Mouse (Mus musculus): Measurements from ENCODE around the gene Armc2. TPM values are rescaled to one million over a fixed set of nuclear protein-coding genes. Genes with fewer than 3 reads are reported as not detected.

Armc2 gene
- total RNA-seq, 1 experiment, result 1.0 TPM

DNA sequence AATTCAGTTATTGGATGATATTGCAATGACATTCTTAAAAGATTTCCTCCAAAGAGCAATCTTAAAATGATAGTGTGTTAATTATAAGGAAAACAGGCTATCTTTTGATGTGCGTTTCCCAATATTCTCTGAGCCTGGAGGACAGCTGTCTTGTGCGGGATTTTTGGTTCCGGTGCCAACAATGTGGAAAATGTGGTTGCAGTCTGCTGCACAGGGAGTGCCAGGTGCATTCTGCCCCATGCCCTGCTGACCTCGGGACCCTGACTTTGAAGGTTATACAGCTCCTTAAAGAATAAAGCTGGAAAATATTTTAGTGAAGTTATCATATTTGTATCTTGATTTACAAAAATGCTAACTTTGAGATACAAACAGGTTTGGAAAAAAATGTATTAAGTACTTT, 110.3 kb downstream of the Armc2 start:
- Histone ChIP-seq H3K36me3 (ENCODE audit: control insufficient read depth, insufficient read depth, low read length, poor library complexity, severe bottlenecking) (peaks cover 4% of the 10 kb centered on the region; the same call in 1 of the 2 replicates), H3K4me3 (ENCODE audit: insufficient read depth in 1 of 2, low read depth in 1 of 2, low read length in 2 of 2, poor library complexity in 1 of 2, severe bottlenecking in 1 of 2) (no peak overlapping the region), H3K27ac (ENCODE audit: insufficient read depth, low read depth, low read length, poor library complexity, severe bottlenecking) (no peak overlapping the region), H3K9me3 (ENCODE audit: control insufficient read depth, insufficient read depth, low read depth, low read length) (no peaks in the 10 kb centered on the region), H3K4me1 (ENCODE audit: control insufficient read depth in 2 of 2, insufficient read depth in 2 of 2, low read length in 2 of 2, poor library complexity in 1 of 2) (no peaks in the 10 kb centered on the region), H3K9ac (ENCODE audit: insufficient read depth, low read depth, low read length, poor library complexity, severe bottlenecking) (no peak overlapping the region)
- in situ Hi-C loops (cut with MboI; ENCODE audit: low sequenced_read_pairs in 2 of 2, unreplicated experiment in 2 of 2), result no loop called here
- DNase-seq (ENCODE audit: low read depth, low spot score), result no peak
- TF ChIP-seq ZNF384 (IDR thresholded peaks at IDR 0.05; ENCODE audit: low read depth, low read length), result no peak
- no peak for TF ChIP-seq HCFC1 (IDR thresholded peaks at IDR 0.05; ENCODE audit: borderline replicate concordance, insufficient read depth, low read length)
- TF ChIP-seq ZC3H11A (IDR thresholded peaks at IDR 0.05; ENCODE audit: borderline replicate concordance, low read depth, low read length), result no peak
- TF ChIP-seq MAFK (IDR thresholded peaks at IDR 0.05; ENCODE audit: insufficient read depth, low read depth, low read length), result no peak
- TF ChIP-seq CHD2 (IDR thresholded peaks at IDR 0.05; ENCODE audit: low read depth, low read length), result no peak

DNA sequence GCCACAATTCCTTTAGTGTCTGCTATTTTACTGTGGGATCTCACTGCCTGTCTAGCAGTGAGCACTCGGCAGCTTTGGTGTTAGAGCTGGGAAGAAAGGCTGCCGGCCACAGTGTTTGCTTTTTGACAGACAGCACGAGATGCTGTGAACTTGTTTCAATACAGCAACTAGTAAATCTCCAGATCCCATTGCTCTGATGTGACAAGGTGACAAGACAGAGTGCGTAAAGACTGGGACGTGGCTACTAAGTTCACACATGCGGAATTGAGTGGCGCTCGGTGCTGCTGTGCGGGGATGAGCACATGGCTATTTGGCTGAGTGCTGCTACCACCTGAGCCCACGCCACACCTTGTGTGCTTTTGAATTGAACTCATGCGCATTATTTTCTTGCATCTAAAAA, 110.8 kb downstream of the Armc2 start:
- DNase-seq (ENCODE audit: low read depth, low spot score), result no peak
- TF ChIP-seq CHD2 (IDR thresholded peaks at IDR 0.05; ENCODE audit: low read depth, low read length), result no peak
- no peak overlapping the region for H3K4me3 ChIP-seq (ENCODE audit: insufficient read depth in 1 of 2, low read depth in 1 of 2, low read length in 2 of 2, poor library complexity in 1 of 2, severe bottlenecking in 1 of 2)
- no peak overlapping the region for H3K27ac ChIP-seq (ENCODE audit: insufficient read depth, low read depth, low read length, poor library complexity, severe bottlenecking)
- peaks cover 4% of the 10 kb centered on the region; the same call in 1 of the 2 replicates for H3K36me3 ChIP-seq (ENCODE audit: control insufficient read depth, insufficient read depth, low read length, poor library complexity, severe bottlenecking)
- no peak overlapping the region for H3K9ac ChIP-seq (ENCODE audit: insufficient read depth, low read depth, low read length, poor library complexity, severe bottlenecking)
- no peaks in the 10 kb centered on the region for H3K9me3 ChIP-seq (ENCODE audit: control insufficient read depth, insufficient read depth, low read depth, low read length)
- H3K4me1 ChIP-seq (ENCODE audit: control insufficient read depth in 2 of 2, insufficient read depth in 2 of 2, low read length in 2 of 2, poor library complexity in 1 of 2), result no peaks in the 10 kb centered on the region
- in situ Hi-C loops (cut with MboI; ENCODE audit: low sequenced_read_pairs in 2 of 2, unreplicated experiment in 2 of 2), result no loop called here

DNA sequence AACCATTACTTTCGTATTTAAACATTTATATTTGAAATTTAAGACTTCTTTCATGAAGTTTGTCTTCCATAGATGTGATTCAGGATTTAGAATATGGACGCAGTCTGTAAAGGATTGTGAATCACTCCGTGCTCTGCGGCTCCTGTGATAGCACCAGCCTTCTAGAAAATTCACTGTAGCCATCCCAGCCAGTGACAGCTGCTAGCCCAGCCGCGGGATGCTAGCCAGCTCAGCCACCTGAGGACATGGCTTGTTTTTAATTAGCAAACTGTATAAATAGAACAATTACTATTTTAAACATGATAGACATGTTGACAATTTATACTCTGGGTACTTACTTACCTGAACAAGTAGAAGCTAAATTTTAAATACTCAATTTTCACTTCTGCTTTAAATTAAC, 116.4 kb downstream of the Armc2 start:
- Histone ChIP-seq H3K4me1 (ENCODE audit: control insufficient read depth in 2 of 2, insufficient read depth in 2 of 2, low read length in 2 of 2, poor library complexity in 1 of 2) (no peaks in the 10 kb centered on the region), H3K36me3 (ENCODE audit: control insufficient read depth, insufficient read depth, low read length, poor library complexity, severe bottlenecking) (no peaks in the 10 kb centered on the region), H3K27ac (ENCODE audit: insufficient read depth, low read depth, low read length, poor library complexity, severe bottlenecking) (no peak overlapping the region), H3K4me3 (ENCODE audit: insufficient read depth in 1 of 2, low read depth in 1 of 2, low read length in 2 of 2, poor library complexity in 1 of 2, severe bottlenecking in 1 of 2) (no peak overlapping the region), H3K9ac (ENCODE audit: insufficient read depth, low read depth, low read length, poor library complexity, severe bottlenecking) (no peak overlapping the region), H3K9me3 (ENCODE audit: control insufficient read depth, insufficient read depth, low read depth, low read length) (no peaks in the 10 kb centered on the region)
- DNase-seq (ENCODE audit: low read depth, low spot score), result no peak
- in situ Hi-C loops (cut with MboI; ENCODE audit: low sequenced_read_pairs in 2 of 2, unreplicated experiment in 2 of 2), result no loop called here
- TF ChIP-seq HCFC1 (IDR thresholded peaks at IDR 0.05; ENCODE audit: borderline replicate concordance, insufficient read depth, low read length), result no peak
- no peak for TF ChIP-seq ZC3H11A (IDR thresholded peaks at IDR 0.05; ENCODE audit: borderline replicate concordance, low read depth, low read length)
- no peak for TF ChIP-seq CHD2 (IDR thresholded peaks at IDR 0.05; ENCODE audit: low read depth, low read length)
- no peak for TF ChIP-seq ZNF384 (IDR thresholded peaks at IDR 0.05; ENCODE audit: low read depth, low read length)
- TF ChIP-seq MAFK (IDR thresholded peaks at IDR 0.05; ENCODE audit: insufficient read depth, low read depth, low read length), result no peak

DNA sequence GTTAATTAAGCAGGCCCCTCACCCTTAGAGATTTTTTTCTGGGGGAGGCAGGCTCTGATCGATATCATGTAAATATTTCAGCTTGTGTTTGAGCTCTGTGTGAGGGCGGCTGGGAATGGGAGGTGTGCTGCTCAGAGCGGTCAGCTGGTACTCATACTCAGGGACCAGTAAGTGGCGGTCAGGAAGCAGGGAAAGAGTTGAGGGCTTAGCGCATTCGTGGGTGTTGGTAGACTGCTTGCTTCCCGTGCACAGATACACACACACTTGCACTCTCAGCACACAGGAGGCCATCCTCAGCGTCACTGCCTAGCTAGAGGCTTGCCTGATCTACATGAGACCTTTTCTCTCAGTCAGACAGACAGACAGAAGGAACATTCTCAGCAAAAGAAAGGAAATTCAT, 116.8 kb downstream of the Armc2 start:
- Histone ChIP-seq H3K9me3 (ENCODE audit: control insufficient read depth, insufficient read depth, low read depth, low read length) (no peaks in the 10 kb centered on the region), H3K9ac (ENCODE audit: insufficient read depth, low read depth, low read length, poor library complexity, severe bottlenecking) (no peak overlapping the region), H3K4me1 (ENCODE audit: control insufficient read depth in 2 of 2, insufficient read depth in 2 of 2, low read length in 2 of 2, poor library complexity in 1 of 2) (no peaks in the 10 kb centered on the region), H3K4me3 (ENCODE audit: insufficient read depth in 1 of 2, low read depth in 1 of 2, low read length in 2 of 2, poor library complexity in 1 of 2, severe bottlenecking in 1 of 2) (no peak overlapping the region), H3K27ac (ENCODE audit: insufficient read depth, low read depth, low read length, poor library complexity, severe bottlenecking) (no peak overlapping the region), H3K36me3 (ENCODE audit: control insufficient read depth, insufficient read depth, low read length, poor library complexity, severe bottlenecking) (no peaks in the 10 kb centered on the region)
- in situ Hi-C loops (cut with MboI; ENCODE audit: low sequenced_read_pairs in 2 of 2, unreplicated experiment in 2 of 2), result no loop called here
- DNase-seq (ENCODE audit: low read depth, low spot score), result no peak
- TF ChIP-seq ZNF384 (IDR thresholded peaks at IDR 0.05; ENCODE audit: low read depth, low read length), result no peak
- TF ChIP-seq HCFC1 (IDR thresholded peaks at IDR 0.05; ENCODE audit: borderline replicate concordance, insufficient read depth, low read length), result no peak
- TF ChIP-seq ZC3H11A (IDR thresholded peaks at IDR 0.05; ENCODE audit: borderline replicate concordance, low read depth, low read length), result no peak
- TF ChIP-seq MAFK (IDR thresholded peaks at IDR 0.05; ENCODE audit: insufficient read depth, low read depth, low read length), result no peak
- TF ChIP-seq CHD2 (IDR thresholded peaks at IDR 0.05; ENCODE audit: low read depth, low read length), result no peak

DNA sequence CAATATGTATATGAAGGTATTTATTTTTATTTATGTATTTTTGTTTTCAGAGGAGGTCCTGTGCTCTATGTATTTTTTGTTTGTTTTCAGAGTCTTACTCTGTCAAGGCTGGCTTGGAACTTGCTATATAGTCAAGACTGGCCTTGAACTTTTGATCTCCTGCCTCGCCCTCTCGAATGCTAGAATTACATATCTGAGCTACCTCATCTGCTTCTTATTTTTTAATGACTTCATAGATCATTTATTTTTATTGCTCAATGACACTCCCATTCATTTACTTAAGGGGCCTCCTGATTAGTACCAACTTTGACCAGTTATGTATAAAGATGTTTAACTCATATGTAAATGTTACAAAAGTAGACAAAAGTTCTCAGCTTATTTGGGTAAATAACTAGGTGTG, 121.4 kb downstream of the Armc2 start:
- Histone ChIP-seq H3K4me1 (ENCODE audit: control insufficient read depth in 2 of 2, insufficient read depth in 2 of 2, low read length in 2 of 2, poor library complexity in 1 of 2) (no peaks in the 10 kb centered on the region), H3K9ac (ENCODE audit: insufficient read depth, low read depth, low read length, poor library complexity, severe bottlenecking) (no peak overlapping the region), H3K9me3 (ENCODE audit: control insufficient read depth, insufficient read depth, low read depth, low read length) (no peaks in the 10 kb centered on the region), H3K4me3 (ENCODE audit: insufficient read depth in 1 of 2, low read depth in 1 of 2, low read length in 2 of 2, poor library complexity in 1 of 2, severe bottlenecking in 1 of 2) (no peak overlapping the region), H3K36me3 (ENCODE audit: control insufficient read depth, insufficient read depth, low read length, poor library complexity, severe bottlenecking) (no peaks in the 10 kb centered on the region), H3K27ac (ENCODE audit: insufficient read depth, low read depth, low read length, poor library complexity, severe bottlenecking) (no peak overlapping the region)
- TF ChIP-seq CHD2 (IDR thresholded peaks at IDR 0.05; ENCODE audit: low read depth, low read length) (no peak), ZNF384 (IDR thresholded peaks at IDR 0.05; ENCODE audit: low read depth, low read length) (no peak), HCFC1 (IDR thresholded peaks at IDR 0.05; ENCODE audit: borderline replicate concordance, insufficient read depth, low read length) (no peak), MAFK (IDR thresholded peaks at IDR 0.05; ENCODE audit: insufficient read depth, low read depth, low read length) (no peak), ZC3H11A (IDR thresholded peaks at IDR 0.05; ENCODE audit: borderline replicate concordance, low read depth, low read length) (no peak)
- in situ Hi-C loops (cut with MboI; ENCODE audit: low sequenced_read_pairs in 2 of 2, unreplicated experiment in 2 of 2), result no loop called here
- no peak for DNase-seq (ENCODE audit: low read depth, low spot score)
